Mouse (Mus musculus) layer of hippocampus, postnatal 36 days (tissue): ENCODE measurements around the gene Olfr1168. TPM values are rescaled to one million over a fixed set of nuclear protein-coding genes. Genes with fewer than 3 reads are reported as not detected.
"Not testable (repeated sequence)": the region's sequence is repeated elsewhere in the genome, so short reads cannot be mapped to it uniquely, and the experiment has no call there.

Source experiments
- DNase-seq, 2 experiments: peaks; one replicate each; pipeline ENCODE4 v3.0.0; 2022
- total RNA-seq, 2 experiments: library from RNA; stranded (reverse); gene quantifications; 2 replicates each; pipeline ENCODE4 v1.2.3; 2021

Gene Olfr1168
- total RNA-seq = not detected

- no peak for DNase-seq
These were observed at the start of gene Olfr1168 for GRCm38 (mm10) chr2:88181580-88181979. TSS of gene Olfr1168 (plus strand) at chr2:88181880.

- not testable (repeated sequence) for DNase-seq
These were observed 26.6 kb upstream of the Olfr1168 start, which contains the start of gene Olfr1167 for GRCm38 (mm10) chr2:88155093-88155492. TSS of gene Olfr1167 (minus strand) at chr2:88155193.

DNA sequence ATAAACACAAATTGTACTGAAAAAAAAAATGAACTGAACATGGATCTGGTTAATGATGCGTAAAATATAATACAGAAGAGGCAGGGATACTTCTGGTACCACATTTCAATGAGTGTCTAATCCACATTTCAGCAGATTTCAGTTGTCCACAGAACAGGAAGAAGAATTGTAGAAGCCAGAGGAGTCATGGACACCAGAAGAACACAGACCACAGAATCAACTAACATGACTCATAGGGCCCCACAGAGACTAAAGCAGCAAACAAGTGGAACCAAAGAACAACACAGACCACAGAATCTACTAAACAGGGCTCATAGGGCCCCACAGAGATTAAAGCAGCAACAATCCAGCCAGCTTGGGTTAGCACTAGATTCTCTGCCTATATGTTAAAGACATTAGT is 39.1 kb downstream of the Olfr1168 start:
- DNase-seq = no peak

GRCm38 (mm10) chr2:88228234-88228633 is 46.6 kb downstream of the Olfr1168 start, which contains the start of gene Olfr1170:
TSS of gene Olfr1170 (minus strand) at chr2:88228334.
- DNase-seq = no peak

Other genes with a start within 250 kb of the Olfr1168 start
- not detected for gene Olfr1155, start 236.7 kb upstream of the Olfr1168 start, total RNA-seq
- under 1 TPM in 1 of 2 experiments, not detected in 1; 0.10 TPM for gene Olfr1156, start 228.8 kb upstream of the Olfr1168 start, total RNA-seq
- gene Olfr1157, start 213.6 kb upstream of the Olfr1168 start, total RNA-seq = not detected
- not detected for gene Olfr74, start 207.2 kb upstream of the Olfr1168 start, total RNA-seq
- not detected for gene Olfr1158, start 191.8 kb upstream of the Olfr1168 start, total RNA-seq
- not detected for gene Olfr1160, start 173.6 kb upstream of the Olfr1168 start, total RNA-seq
- gene Olfr1161, start 159.1 kb upstream of the Olfr1168 start, total RNA-seq = not detected
- not detected for gene Olfr73, start 144.2 kb upstream of the Olfr1168 start, total RNA-seq
- not detected for gene Olfr1162, start 130.8 kb upstream of the Olfr1168 start, total RNA-seq
- not detected for gene Olfr1163, start 110.0 kb upstream of the Olfr1168 start, total RNA-seq
- not detected for gene Olfr1164, start 87.9 kb upstream of the Olfr1168 start, total RNA-seq
- not detected for gene Olfr1166, start 53.6 kb upstream of the Olfr1168 start, total RNA-seq
- not detected for gene Olfr1167, start 26.7 kb upstream of the Olfr1168 start, total RNA-seq
- gene Olfr1170, start 46.5 kb downstream of the Olfr1168 start, total RNA-seq = not detected
- gene Olfr1173, start 98.0 kb downstream of the Olfr1168 start, total RNA-seq = not detected
- not detected for gene Olfr1174-ps, start 133.3 kb downstream of the Olfr1168 start, total RNA-seq
- gene Olfr1175-ps, start 145.3 kb downstream of the Olfr1168 start, total RNA-seq = not detected
- not detected for gene Olfr1176, start 154.8 kb downstream of the Olfr1168 start, total RNA-seq
- not detected for gene Olfr1177-ps, start 164.6 kb downstream of the Olfr1168 start, total RNA-seq
- not detected for gene Olfr1178, start 205.2 kb downstream of the Olfr1168 start, total RNA-seq
- not detected for gene Olfr1179, start 224.6 kb downstream of the Olfr1168 start, total RNA-seq
- not detected for gene Olfr1180, start 237.3 kb downstream of the Olfr1168 start, total RNA-seq
- not detected for gene Olfr1181, start 244.3 kb downstream of the Olfr1168 start, total RNA-seq